ENCODE assay signal across 9 mouse cellular contexts in genomic region chr4:138000682-138001081, GRCm38 (mm10). TPM values are rescaled to one million over a fixed set of nuclear protein-coding genes. Genes with fewer than 3 reads are reported as not detected.
A peak's percentile ranks its signal among the peaks of the same experiment; 100 is the strongest.
DNase-seq lines count a peak whose midpoint lies in the region; ATAC-seq and TF ChIP-seq lines count a peak whose summit lies in the region.
"Had no signal": no experiment of that assay in that cellular context is flagged by ENCODE, and none has a peak within 500 bp of the region (broad histone marks: within the 10 kb centered on the region; RNA-seq: fewer than 3 reads in every experiment).

No protein-coding gene starts in this region.

- intact Hi-C loops in heart, postnatal 10 days (cut with DNase I): no loop called here

- peaks cover 1% of the 10 kb centered on the region for H3K36me3 ChIP-seq in testis, adult 2 months (ENCODE audit: control insufficient read depth, insufficient read depth, low read length)

- ATAC-seq in frontal cortex, adult (ENCODE audit: low TSS enrichment): no peak
- no peak for ATAC-seq in activated CD4-positive, CD25-positive, alpha-beta regulatory T cell, adult 4 months

- H3K27ac ChIP-seq in testis, adult 2 months (ENCODE audit: control insufficient read depth, insufficient read depth, low read depth, low read length): peak overlapping the region; percentile 7; the same call in 1 of the 2 replicates
- H3K27ac ChIP-seq: macrophage had no signal

- H3K4me3 ChIP-seq in testis, adult 2 months (ENCODE audit: control insufficient read depth, low read depth, low read length): no peak overlapping the region; the same call in 1 of the 2 replicates

- TF ChIP-seq POLR2A in testis, adult 2 months (IDR thresholded peaks at IDR 0.05; ENCODE audit: control insufficient read depth, low read depth, low read length): no peak

- no peaks in the 10 kb centered on the region for H3K27me3 ChIP-seq in testis, adult 2 months (ENCODE audit: control insufficient read depth, insufficient read depth, low read length)

- peak; percentile 29 for DNase-seq in embryo, embryonic 11.5 days (ENCODE audit: low read depth, low spot score)
- DNase-seq in embryo, embryonic 10 days (ENCODE audit: low spot score): no peak
- no peak for DNase-seq in testis, postnatal 14 days (ENCODE audit: low spot score)
- DNase-seq in heart, postnatal 10 days: peak; percentile 66 to 68
- DNase-seq in urinary bladder, adult 18-20 months (ENCODE audit: low spot score in 2 of 2): no peak

- H3K4me1 ChIP-seq in testis, adult 2 months (ENCODE audit: control insufficient read depth, insufficient read depth, low read length): no peaks in the 10 kb centered on the region; the same call in none of the 2 replicates

- TF ChIP-seq CTCF in testis, adult 2 months (IDR thresholded peaks at IDR 0.05; ENCODE audit: control insufficient read depth, insufficient read depth, insufficient replicate concordance, low read depth, low read length): no peak

RNA-seq across cellular contexts. Expression of gene Eif4g3, which starts 7.9 kb away (rescaled TPM):
- polyA plus RNA-seq in testis, adult 2 months (2012; rRNA removed): 251 and 280 TPM in 2 replicates
- total RNA-seq in heart, postnatal 10 days (2021): 10 to 100 TPM; 59.1 to 60.6 TPM
- polyA plus RNA-seq in activated CD4-positive, CD25-positive, alpha-beta regulatory T cell, adult 4 months (2017; shearing (Covaris generic)): 10 to 100 TPM; 35.4 to 42.5 TPM

Comparison
In these comparisons a context has a peak if more than half of its experiments do, and no peak if none do; other contexts are left out.
1. DNase-seq: peak in embryo, embryonic 11.5 days (single experiment) and heart, postnatal 10 days (2 of 2); none in embryo, embryonic 10 days (single experiment), testis, postnatal 14 days (single experiment) and urinary bladder, adult 18-20 months (0 of 2).